Mouse (Mus musculus): ENCODE data around the gene Rpgrip1l.

GRCm38 (mm10) chr8:91263939-91264338, 49.1 kb downstream of the Rpgrip1l start:
- TF ChIP-seq CTCF (IDR thresholded peaks at IDR 0.05): no peak
- no peak for TF ChIP-seq EP300 (IDR thresholded peaks at IDR 0.05)

Measured in lung, postnatal 0 days (tissue).